Mouse (Mus musculus): ENCODE results near the gene Tmem132a.

Gene Tmem132a

GRCm38 (mm10) chr19:10835671-10836070 lies 34.1 kb downstream of the Tmem132a start:
- CTCF ChIA-PET = interaction anchor here (0.7 kb wide), 1 partner anchor 133 kb away, joined by 3 read pairs; no protein-coding TSS in a partner anchor

- CTCF ChIA-PET = no interaction called here
Observed at GRCm38 (mm10) chr19:10833611-10834010, 36.1 kb downstream of the Tmem132a start.

DNA sequence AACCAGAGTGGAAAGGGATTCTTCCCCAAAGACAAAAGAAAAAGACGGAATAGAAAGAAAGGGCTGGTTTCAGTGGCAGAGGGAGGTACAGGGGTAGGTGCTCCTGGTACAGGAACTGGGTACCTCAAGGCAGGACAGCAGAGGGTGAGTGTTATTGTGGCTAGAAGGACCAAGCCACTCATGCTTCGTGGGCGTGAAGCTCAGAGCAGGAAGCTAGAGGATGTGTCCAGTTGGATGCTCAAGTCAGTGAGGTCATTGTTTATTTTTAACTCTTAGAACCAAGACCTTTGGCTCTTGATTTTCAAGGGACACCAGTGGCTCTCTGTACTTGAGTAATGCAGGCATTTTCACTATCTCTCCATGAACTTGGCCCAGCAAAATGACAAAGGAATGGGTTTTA lies 37.7 kb downstream of the Tmem132a start:
- CTCF ChIA-PET = interaction anchor here (0.6 kb wide), 1 partner anchor 49 kb away, joined by 5 read pairs; no protein-coding TSS in a partner anchor

- CTCF ChIA-PET = interaction anchor here (0.6 to 1.0 kb wide), 3 partner anchors 111 to 135 kb away, joined by 3 to 11 read pairs (median 4); no protein-coding TSS in a partner anchor
Observed at GRCm38 (mm10) chr19:10831424-10831823, 38.3 kb downstream of the Tmem132a start.

GRCm38 (mm10) chr19:10829436-10830175 lies 40.1 kb downstream of the Tmem132a start, which contains the start of gene Cd6:
Cd6 (minus strand) TSS chr19:10830058.
- CTCF ChIA-PET = no interaction called here

- CTCF ChIA-PET = no interaction called here
Observed at GRCm38 (mm10) chr19:10828321-10828720, 41.4 kb downstream of the Tmem132a start.

DNA sequence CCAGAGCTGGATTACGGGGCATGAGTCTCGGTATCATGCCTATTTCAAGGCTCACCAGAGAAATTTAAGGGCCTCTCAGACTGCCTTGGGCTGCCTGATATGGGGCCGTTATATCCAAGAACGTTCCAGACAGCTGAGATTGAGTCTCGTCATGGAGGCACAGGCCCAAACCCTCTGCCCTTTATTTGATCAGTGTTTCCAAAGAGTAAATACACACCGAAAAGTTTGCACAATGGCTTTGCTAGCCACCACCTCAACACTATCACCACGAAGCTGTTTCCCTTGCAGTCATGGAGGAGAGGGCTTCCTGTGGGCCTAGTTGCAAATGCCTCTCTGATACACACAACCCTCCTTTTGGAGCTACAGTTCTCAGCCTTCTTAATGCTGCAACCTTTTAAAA lies 45.7 kb downstream of the Tmem132a start:
- CTCF ChIA-PET = no interaction called here

- CTCF ChIA-PET = no interaction called here
Observed at GRCm38 (mm10) chr19:10822534-10822933, 47.2 kb downstream of the Tmem132a start.

GRCm38 (mm10) chr19:10821319-10821718 lies 48.4 kb downstream of the Tmem132a start:
- CTCF ChIA-PET = no interaction called here

DNA sequence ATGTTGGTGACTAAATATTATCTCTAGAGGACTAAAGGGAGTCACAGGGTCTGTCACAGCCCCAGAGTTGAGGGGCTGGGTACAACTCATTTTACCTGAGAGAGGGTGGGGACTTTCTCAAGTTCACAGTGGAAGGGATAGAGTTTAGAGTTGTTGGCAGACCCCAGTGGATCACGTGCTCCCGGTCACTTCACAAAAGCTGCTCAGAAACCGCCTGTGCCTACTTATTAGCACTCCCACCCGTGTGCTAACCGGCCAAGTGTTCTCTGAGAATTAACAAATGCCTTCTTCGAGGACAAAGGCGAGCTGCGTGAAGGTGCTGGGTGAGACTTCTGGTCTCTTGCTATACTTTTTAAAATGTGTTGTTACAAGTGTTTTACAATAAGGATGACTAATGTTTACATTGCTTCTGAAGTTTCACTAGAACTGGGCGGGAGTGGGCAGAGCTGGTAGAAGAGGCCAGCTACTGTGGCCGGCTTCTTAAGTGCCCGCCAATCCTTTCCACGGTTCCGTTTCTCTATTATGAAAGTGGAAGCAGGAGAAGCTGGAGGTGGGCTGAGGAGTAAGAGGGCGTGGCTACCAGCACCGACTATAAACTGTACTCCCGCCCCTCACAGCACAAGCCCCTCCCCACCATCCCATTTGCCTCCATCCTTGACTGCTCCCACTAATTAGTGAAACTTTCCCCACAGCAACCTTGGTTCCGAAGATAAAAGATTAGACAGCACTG lies 51.4 kb downstream of the Tmem132a start:
- CTCF ChIA-PET = no interaction called here

- CTCF ChIA-PET = interaction anchor here (0.7 kb wide), 1 partner anchor 11 kb away, joined by 22 read pairs; no protein-coding TSS in a partner anchor
Observed at GRCm38 (mm10) chr19:10816462-10816861, 53.3 kb downstream of the Tmem132a start.

- CTCF ChIA-PET = interaction anchor here (0.7 kb wide), 1 partner anchor 11 kb away, joined by 22 read pairs; no protein-coding TSS in a partner anchor
Observed at GRCm38 (mm10) chr19:10815871-10816270, 53.9 kb downstream of the Tmem132a start.

GRCm38 (mm10) chr19:10813905-10814304 lies 55.8 kb downstream of the Tmem132a start:
- CTCF ChIA-PET = no interaction called here

DNA sequence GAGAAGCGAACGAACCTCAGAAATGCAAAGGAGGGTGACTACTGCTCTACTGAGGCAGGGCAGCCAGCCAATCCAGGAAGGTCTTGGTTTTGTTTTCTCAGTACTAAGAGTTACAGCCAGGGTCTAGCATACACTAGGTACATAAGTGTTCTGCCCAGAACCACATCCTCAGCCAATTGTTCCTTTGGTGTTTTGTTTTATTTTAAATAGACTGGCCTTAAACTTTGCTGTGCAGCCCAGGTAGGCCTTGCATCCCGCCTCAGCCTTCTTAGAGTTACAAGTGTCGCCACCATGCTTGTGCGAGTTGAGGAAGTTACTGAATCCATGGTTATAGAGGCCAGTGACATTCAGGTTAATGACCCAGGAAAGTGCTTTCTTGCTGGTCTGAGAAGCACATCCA lies 56.7 kb downstream of the Tmem132a start:
- CTCF ChIA-PET = no interaction called here

DNA sequence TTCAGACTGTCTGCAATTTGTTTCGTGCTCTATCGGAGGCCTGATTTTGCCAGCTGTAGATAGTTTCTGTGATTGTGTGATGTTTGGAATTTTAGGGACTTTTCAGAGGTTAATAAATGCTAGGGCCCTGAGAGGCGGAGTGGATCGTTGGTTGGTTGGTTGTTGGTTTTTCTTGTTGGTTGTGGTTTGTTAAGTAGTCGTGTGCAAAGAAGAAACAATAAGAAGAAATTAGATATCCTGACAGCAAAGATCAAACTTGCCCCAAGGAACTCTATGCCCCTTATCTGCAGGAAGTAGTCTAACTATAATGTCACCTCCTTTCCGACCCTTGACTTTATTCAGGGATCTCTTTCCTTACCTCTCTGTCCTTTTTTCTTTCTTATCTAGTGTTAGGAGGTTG lies 58.3 kb downstream of the Tmem132a start:
- CTCF ChIA-PET = no interaction called here

- CTCF ChIA-PET = no interaction called here
Observed at GRCm38 (mm10) chr19:10810176-10810492, 59.6 kb downstream of the Tmem132a start.

- CTCF ChIA-PET = no interaction called here
Observed at GRCm38 (mm10) chr19:10809428-10810175, 60.1 kb downstream of the Tmem132a start.

DNA sequence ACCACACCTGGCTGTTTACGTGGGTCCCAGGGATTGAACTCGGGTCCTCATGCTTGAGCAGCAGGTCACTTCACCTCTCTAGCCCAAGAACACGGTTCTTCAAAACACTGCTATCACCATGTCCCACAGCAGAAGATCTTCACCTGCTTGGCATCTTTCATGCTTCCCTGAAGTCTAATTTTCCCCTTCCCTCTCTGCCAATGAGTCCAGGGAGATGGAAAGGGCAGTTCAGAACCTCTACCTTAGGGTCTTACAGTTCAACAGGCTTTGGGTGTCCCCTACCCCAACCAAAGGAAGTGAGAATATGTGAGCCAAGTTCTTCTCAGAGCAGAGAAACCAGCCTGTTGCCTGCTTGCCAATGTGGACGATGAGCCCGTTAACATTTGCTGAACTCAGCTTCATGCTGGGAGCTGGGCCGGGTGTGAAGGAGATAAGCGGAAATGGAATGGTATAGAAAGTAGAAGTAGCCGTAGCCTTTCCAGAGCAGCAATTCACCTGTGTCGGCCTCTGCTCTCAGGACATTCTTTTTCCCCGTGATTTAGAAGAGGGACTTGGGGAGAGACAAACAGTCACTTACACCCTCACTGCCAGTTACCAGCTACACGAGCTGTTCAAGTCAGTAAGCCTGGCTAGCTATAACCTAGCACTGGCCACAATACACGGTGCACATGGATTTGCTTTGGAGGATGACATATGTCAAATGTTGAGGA lies 61.1 kb downstream of the Tmem132a start:
- CTCF ChIA-PET = no interaction called here
